Mouse (Mus musculus): Measurements from ENCODE around the gene Acox3.

GRCm38 (mm10) chr5:35601526-35601925 lies 18.7 kb downstream of the Acox3 start:
- TF ChIP-seq CTCF (IDR thresholded peaks at IDR 0.05; ENCODE audit: low read depth, low read length) (no peak), POLR2A (IDR thresholded peaks at IDR 0.05; ENCODE audit: borderline replicate concordance, low read depth, low read length) (no peak)

All from bone marrow macrophage, adult 2 months (primary cell).